Mouse (Mus musculus): ENCODE measurements at regions not wholly inside any gene's neighbourhood (a gene's known extent, or its start where the extent isn't known, plus 50 kb on each side); places are given as distances from the start of the nearest gene placed in this dataset.

GRCm38 (mm10) chr3:150610681-150611101 is 827.0 kb upstream of the Adgrl4 start:
- H3K27me3 ChIP-seq (replicated peaks; ENCODE audit: control insufficient read depth, insufficient read depth, low read length), result no peaks in the 10 kb centered on the region
- H3K4me1 ChIP-seq (replicated peaks; ENCODE audit: control insufficient read depth, insufficient read depth, low read length), result no peaks in the 10 kb centered on the region
- TF ChIP-seq CTCF (IDR thresholded peaks at IDR 0.05; ENCODE audit: low read depth), result no peak
- H3K4me2 ChIP-seq (replicated peaks; ENCODE audit: low read depth), result peak overlapping the region; percentile 48
- no peak overlapping the region for H3K27ac ChIP-seq (ENCODE audit: low read depth, low read length)
- H3K9me3 ChIP-seq (ENCODE audit: control insufficient read depth), result no peaks in the 10 kb centered on the region
- no peak overlapping the region for H3K9ac ChIP-seq (ENCODE audit: low read depth, low read length)
- no peaks in the 10 kb centered on the region for H3K36me3 ChIP-seq (ENCODE audit: control insufficient read depth, insufficient read depth)
- H3K4me3 ChIP-seq (ENCODE audit: low read depth, low read length), result peak overlapping the region; percentile 15; the same call in 1 of the 2 replicates
- 56% methylated on average over 15 of the region's 15 CpGs for WGBS
- ATAC-seq, result no peak

GRCm38 (mm10) chr3:150637544-150637943 is 800.1 kb upstream of the Adgrl4 start:
- Histone ChIP-seq H3K4me3 (ENCODE audit: low read depth, low read length) (no peak overlapping the region), H3K4me2 (replicated peaks; ENCODE audit: low read depth) (no peak overlapping the region), H3K36me3 (ENCODE audit: control insufficient read depth, insufficient read depth) (no peaks in the 10 kb centered on the region), H3K4me1 (replicated peaks; ENCODE audit: control insufficient read depth, insufficient read depth, low read length) (no peaks in the 10 kb centered on the region), H3K27me3 (replicated peaks; ENCODE audit: control insufficient read depth, insufficient read depth, low read length) (no peaks in the 10 kb centered on the region), H3K9me3 (ENCODE audit: control insufficient read depth) (no peaks in the 10 kb centered on the region), H3K9ac (ENCODE audit: low read depth, low read length) (no peak overlapping the region), H3K27ac (ENCODE audit: low read depth, low read length) (no peak overlapping the region)
- ATAC-seq, result peak; percentile 70
- WGBS, result 53% methylated on average over 3 of the region's 3 CpGs
- no peak for TF ChIP-seq CTCF (IDR thresholded peaks at IDR 0.05; ENCODE audit: low read depth)

- H3K27me3 ChIP-seq (replicated peaks; ENCODE audit: control insufficient read depth, insufficient read depth, low read length), result no peaks in the 10 kb centered on the region
- peak overlapping the region; percentile 28 for H3K4me2 ChIP-seq (replicated peaks; ENCODE audit: low read depth)
- H3K4me1 ChIP-seq (replicated peaks; ENCODE audit: control insufficient read depth, insufficient read depth, low read length), result no peaks in the 10 kb centered on the region
- no peaks in the 10 kb centered on the region for H3K9me3 ChIP-seq (ENCODE audit: control insufficient read depth)
- no peak overlapping the region for H3K9ac ChIP-seq (ENCODE audit: low read depth, low read length)
- peak; percentile 94 for ATAC-seq
- no peak for TF ChIP-seq CTCF (IDR thresholded peaks at IDR 0.05; ENCODE audit: low read depth)
- H3K27ac ChIP-seq (ENCODE audit: low read depth, low read length), result no peak overlapping the region
- no peaks in the 10 kb centered on the region for H3K36me3 ChIP-seq (ENCODE audit: control insufficient read depth, insufficient read depth)
- H3K4me3 ChIP-seq (ENCODE audit: low read depth, low read length), result no peak overlapping the region
- 66% methylated on average over 8 of the region's 8 CpGs for WGBS
Observed at GRCm38 (mm10) chr3:150640004-150640676, 797.5 kb upstream of the Adgrl4 start.

GRCm38 (mm10) chr3:150648040-150648439 is 789.6 kb upstream of the Adgrl4 start:
- H3K9me3 ChIP-seq (ENCODE audit: control insufficient read depth), result no peaks in the 10 kb centered on the region
- no peaks in the 10 kb centered on the region for H3K36me3 ChIP-seq (ENCODE audit: control insufficient read depth, insufficient read depth)
- no peak overlapping the region for H3K9ac ChIP-seq (ENCODE audit: low read depth, low read length)
- H3K4me1 ChIP-seq (replicated peaks; ENCODE audit: control insufficient read depth, insufficient read depth, low read length), result no peaks in the 10 kb centered on the region
- TF ChIP-seq CTCF (IDR thresholded peaks at IDR 0.05; ENCODE audit: low read depth), result no peak
- H3K4me2 ChIP-seq (replicated peaks; ENCODE audit: low read depth), result no peak overlapping the region
- no peaks in the 10 kb centered on the region for H3K27me3 ChIP-seq (replicated peaks; ENCODE audit: control insufficient read depth, insufficient read depth, low read length)
- H3K4me3 ChIP-seq (ENCODE audit: low read depth, low read length), result no peak overlapping the region
- no peak overlapping the region for H3K27ac ChIP-seq (ENCODE audit: low read depth, low read length)
- 69% methylated on average over 3 of the region's 3 CpGs for WGBS
- ATAC-seq, result no peak

GRCm38 (mm10) chr3:150649783-150650565 is 787.7 kb upstream of the Adgrl4 start:
- Histone ChIP-seq H3K9ac (ENCODE audit: low read depth, low read length) (no peak overlapping the region), H3K27me3 (replicated peaks; ENCODE audit: control insufficient read depth, insufficient read depth, low read length) (no peaks in the 10 kb centered on the region), H3K9me3 (ENCODE audit: control insufficient read depth) (no peaks in the 10 kb centered on the region), H3K4me3 (ENCODE audit: low read depth, low read length) (no peak overlapping the region), H3K4me1 (replicated peaks; ENCODE audit: control insufficient read depth, insufficient read depth, low read length) (no peaks in the 10 kb centered on the region), H3K27ac (ENCODE audit: low read depth, low read length) (no peak overlapping the region), H3K36me3 (ENCODE audit: control insufficient read depth, insufficient read depth) (no peaks in the 10 kb centered on the region), H3K4me2 (replicated peaks; ENCODE audit: low read depth) (no peak overlapping the region)
- no peak for ATAC-seq
- WGBS, result 61% methylated on average over 3 of the region's 3 CpGs
- TF ChIP-seq CTCF (IDR thresholded peaks at IDR 0.05; ENCODE audit: low read depth), result no peak

GRCm38 (mm10) chr3:150695751-150696150 is 741.9 kb upstream of the Adgrl4 start:
- H3K4me2 ChIP-seq (replicated peaks; ENCODE audit: low read depth), result no peak overlapping the region
- H3K27ac ChIP-seq (ENCODE audit: low read depth, low read length), result no peak overlapping the region
- H3K36me3 ChIP-seq (ENCODE audit: control insufficient read depth, insufficient read depth), result no peaks in the 10 kb centered on the region
- no peak for TF ChIP-seq CTCF (IDR thresholded peaks at IDR 0.05; ENCODE audit: low read depth)
- no peaks in the 10 kb centered on the region for H3K4me1 ChIP-seq (replicated peaks; ENCODE audit: control insufficient read depth, insufficient read depth, low read length)
- no peaks in the 10 kb centered on the region for H3K9me3 ChIP-seq (ENCODE audit: control insufficient read depth)
- no peak for ATAC-seq
- no peaks in the 10 kb centered on the region for H3K27me3 ChIP-seq (replicated peaks; ENCODE audit: control insufficient read depth, insufficient read depth, low read length)
- H3K4me3 ChIP-seq (ENCODE audit: low read depth, low read length), result no peak overlapping the region
- 85% methylated on average over 5 of the region's 5 CpGs for WGBS
- H3K9ac ChIP-seq (ENCODE audit: low read depth, low read length), result no peak overlapping the region

Measured in intestine, postnatal 0 days (tissue).